Mouse (Mus musculus): Measurements from ENCODE around the gene Tead1.

DNA sequence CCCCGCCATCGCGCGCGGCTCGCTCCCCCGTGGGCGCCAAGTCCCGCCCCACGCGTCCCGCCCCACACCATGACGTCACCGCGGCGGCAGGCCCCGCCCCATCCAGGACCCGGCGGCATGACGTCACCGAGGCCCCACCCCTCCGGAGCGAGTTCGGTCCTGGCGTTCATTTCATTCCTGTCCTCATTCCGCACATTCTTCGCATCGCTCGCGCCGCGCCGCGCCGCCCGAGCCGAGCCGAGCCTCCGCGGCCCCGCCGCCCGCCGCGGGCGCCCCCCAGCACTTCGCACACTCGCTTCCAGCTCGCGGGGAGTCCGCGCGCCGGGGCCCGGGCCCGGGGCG, at the start of gene Tead1:
- TF ChIP-seq CTCF (IDR thresholded peaks at IDR 0.05; ENCODE audit: low read depth, low read length) (no peak), POLR2A (IDR thresholded peaks at IDR 0.05; ENCODE audit: insufficient read depth, low read length) (peak; percentile 52)
